19 mouse cellular contexts compared by ENCODE assay signal in genomic region chr9:69714346-69714745, GRCm38 (mm10). TPM values are rescaled to one million over a fixed set of nuclear protein-coding genes. Genes with fewer than 3 reads are reported as not detected.
DNase-seq lines count a peak whose midpoint lies in the region; ATAC-seq and TF ChIP-seq lines count a peak whose summit lies in the region.
"Had no signal": no experiment of that assay in that cellular context is flagged by ENCODE, and none has a peak within 500 bp of the region (broad histone marks: within the 10 kb centered on the region; RNA-seq: fewer than 3 reads in every experiment).

No protein-coding gene starts in this region.

- peaks cover 37% of the 10 kb centered on the region for H3K4me1 ChIP-seq in lung, embryonic 15.5 days
- H3K4me1 ChIP-seq in hindbrain, postnatal 0 days (ENCODE audit: insufficient read depth, low read length): no peaks in the 10 kb centered on the region
- peaks cover 42% of the 10 kb centered on the region for H3K4me1 ChIP-seq in neural tube, embryonic 12.5 days

- 47% methylated on average over 7 of the region's 7 CpGs for WGBS in lung, embryonic 15.5 days
- 13% methylated on average over 7 of the region's 7 CpGs for WGBS in hindbrain, postnatal 0 days
- 16% methylated on average over 7 of the region's 7 CpGs for WGBS in neural tube, embryonic 12.5 days

- H3K9ac ChIP-seq in lung, embryonic 15.5 days: no peak overlapping the region
- H3K9ac ChIP-seq in hindbrain, postnatal 0 days (replicated peaks; ENCODE audit: low read length): no peak overlapping the region
- no peak overlapping the region for H3K9ac ChIP-seq in neural tube, embryonic 12.5 days
- H3K9ac ChIP-seq: limb, embryonic 12.5 days; liver, embryonic 15.5 days had no signal

- H3K4me3 ChIP-seq in lung, embryonic 15.5 days: no peak overlapping the region
- no peak overlapping the region for H3K4me3 ChIP-seq in hindbrain, postnatal 0 days (ENCODE audit: low read length)
- H3K4me3 ChIP-seq in neural tube, embryonic 12.5 days: no peak overlapping the region
- H3K4me3 ChIP-seq: limb, embryonic 12.5 days; liver, embryonic 15.5 days had no signal

- no peaks in the 10 kb centered on the region for H3K27me3 ChIP-seq in lung, embryonic 15.5 days
- no peaks in the 10 kb centered on the region for H3K27me3 ChIP-seq in hindbrain, postnatal 0 days (ENCODE audit: insufficient read depth, low read length)
- no peaks in the 10 kb centered on the region for H3K27me3 ChIP-seq in neural tube, embryonic 12.5 days (replicated peaks)
- H3K27me3 ChIP-seq: liver, embryonic 15.5 days had no signal

- ATAC-seq in lung, embryonic 15.5 days (ENCODE audit: borderline replicate concordance, extremely low read depth, low FRiP score, low TSS enrichment): no peak
- no peak for ATAC-seq in hindbrain, postnatal 0 days
- ATAC-seq in neural tube, embryonic 12.5 days (ENCODE audit: low FRiP score, low read depth): peak; percentile 61

- TF ChIP-seq CTCF in hindbrain, postnatal 0 days (IDR thresholded peaks at IDR 0.05; ENCODE audit: low read depth): no peak

- peak overlapping the region; percentile 88 for H3K27ac ChIP-seq in lung, embryonic 15.5 days
- H3K27ac ChIP-seq in hindbrain, postnatal 0 days: peak overlapping the region; percentile 48; the same call in 1 of the 2 replicates
- peak overlapping the region; percentile 1; the same call in 1 of the 2 replicates for H3K27ac ChIP-seq in neural tube, embryonic 12.5 days
- H3K27ac ChIP-seq: limb, embryonic 12.5 days; liver, embryonic 15.5 days had no signal

- peak overlapping the region; percentile 20 for H3K4me2 ChIP-seq in lung, embryonic 15.5 days
- H3K4me2 ChIP-seq in hindbrain, postnatal 0 days (ENCODE audit: low read depth, low read length): peak overlapping the region; percentile 23
- peak overlapping the region; percentile 46 for H3K4me2 ChIP-seq in neural tube, embryonic 12.5 days (replicated peaks)
- H3K4me2 ChIP-seq: limb, embryonic 12.5 days; liver, embryonic 15.5 days had no signal

- no peaks in the 10 kb centered on the region for H3K9me3 ChIP-seq in lung, embryonic 15.5 days
- H3K9me3 ChIP-seq in hindbrain, postnatal 0 days (ENCODE audit: low read length): no peaks in the 10 kb centered on the region
- no peaks in the 10 kb centered on the region for H3K9me3 ChIP-seq in neural tube, embryonic 12.5 days
- H3K9me3 ChIP-seq: G1E; limb, embryonic 12.5 days; liver, embryonic 15.5 days had no signal

- DNase-seq in lung, postnatal 4 days: no peak
- peak; percentile 50 for DNase-seq in embryo, embryonic 9.5 days (ENCODE audit: extremely low spot score)
- DNase-seq in hindbrain, postnatal 0 days (ENCODE audit: low spot score): peak; percentile 33
- DNase-seq in adipocyte (ENCODE audit: low spot score): no peak
- DNase-seq in layer of hippocampus, adult 11-12 months (ENCODE audit: low spot score): no peak
- no peak for DNase-seq in spleen, postnatal 4 days (ENCODE audit: low spot score in 2 of 2)
- DNase-seq: adrenal gland, postnatal 25 days; heart, postnatal 14 days; kidney, adult 11 months; thymus, postnatal 14 days had no signal

- no peaks in the 10 kb centered on the region for H3K36me3 ChIP-seq in lung, embryonic 15.5 days
- no peaks in the 10 kb centered on the region for H3K36me3 ChIP-seq in hindbrain, postnatal 0 days (ENCODE audit: insufficient read depth, low read length)
- H3K36me3 ChIP-seq in neural tube, embryonic 12.5 days: no peaks in the 10 kb centered on the region
- H3K36me3 ChIP-seq: G1E; limb, embryonic 12.5 days; liver, embryonic 15.5 days had no signal

RNA-seq across cellular contexts. Expression of gene Foxb1, which starts 46.4 kb away (rescaled TPM):
- not detected in 2 replicates for polyA plus RNA-seq in lung, embryonic 15.5 days (2015; fragmentation: Nextera tagmentation; extraction: Ambion mirVana)
- 10.0 and 11.4 TPM in 2 replicates for total RNA-seq in hindbrain, postnatal 0 days (2014; rRNA removed)
- 5.5 and 5.7 TPM in 2 replicates for polyA plus RNA-seq in hindbrain, postnatal 0 days (2015; fragmentation: Nextera tagmentation; extraction: Ambion mirVana)
- polyA plus RNA-seq in neural tube, embryonic 12.5 days (2016; fragmentation: Nextera tagmentation; extraction: Ambion mirVana): 8.5 and 9.7 TPM in 2 replicates
- total RNA-seq: adrenal gland, postnatal 25 days; G1E; megakaryocyte progenitor cell, adult 5-6 weeks; neutrophil, adult 5-6 weeks had no signal
- polyA plus RNA-seq: C2C12; G1E; large intestine, adult 2 months; limb, embryonic 12.5 days; liver, embryonic 15.5 days had no signal

Comparison
In these comparisons a context has a peak if more than half of its experiments do, and no peak if none do; other contexts are left out.
1. H3K27ac ChIP-seq: peak in every context shown above with its lines; median percentile 88 in lung, embryonic 15.5 days; 48 in hindbrain, postnatal 0 days; 1 in neural tube, embryonic 12.5 days.
2. DNase-seq: peak in embryo, embryonic 9.5 days (single experiment) and hindbrain, postnatal 0 days (single experiment); none in lung, postnatal 4 days (0 of 2), adipocyte (single experiment), layer of hippocampus, adult 11-12 months (single experiment) and spleen, postnatal 4 days (0 of 2).
3. Peak in every context shown above with its lines, with median percentiles within 50 percentile points of each other: H3K4me2 ChIP-seq.